Mouse (Mus musculus): ENCODE results near the gene C1d.
A peak's percentile ranks its signal among the peaks of the same experiment; 100 is the strongest.
"Not testable (repeated sequence)": the region's sequence is repeated elsewhere in the genome, so short reads cannot be mapped to it uniquely, and the experiment has no call there.

C1d gene

GRCm38 (mm10) chr11:17257443-17257842, at the start of gene C1d:
TSS of gene C1d (plus strand) at chr11:17257579.
- peak; percentile 96 for DNase-seq (ENCODE audit: low spot score)

GRCm38 (mm10) chr11:17211258-17212140, 45.9 kb upstream of the C1d start, which contains the start of gene Pno1:
TSS of gene Pno1 (minus strand) at chr11:17211568.
- peak; percentile 98 for DNase-seq (ENCODE audit: low spot score)

DNA sequence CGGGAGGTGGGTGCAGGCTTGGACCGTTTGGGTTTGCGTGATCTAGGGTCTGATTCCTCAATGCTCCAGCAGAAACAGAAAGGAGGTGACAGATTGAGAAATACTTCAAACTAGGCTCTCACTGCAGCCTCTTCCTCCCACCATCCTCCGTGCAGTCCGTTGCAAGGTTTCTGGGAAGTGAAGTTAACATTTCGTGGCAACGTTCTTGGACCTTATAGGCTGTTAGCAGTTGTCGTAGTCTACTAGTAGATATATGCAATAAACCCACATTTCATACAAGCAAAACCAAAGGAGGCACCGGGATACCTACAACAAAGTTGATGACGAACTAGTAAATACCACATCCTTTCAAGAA, 45.3 kb upstream of the C1d start:
- DNase-seq (ENCODE audit: low spot score), result no peak

DNA sequence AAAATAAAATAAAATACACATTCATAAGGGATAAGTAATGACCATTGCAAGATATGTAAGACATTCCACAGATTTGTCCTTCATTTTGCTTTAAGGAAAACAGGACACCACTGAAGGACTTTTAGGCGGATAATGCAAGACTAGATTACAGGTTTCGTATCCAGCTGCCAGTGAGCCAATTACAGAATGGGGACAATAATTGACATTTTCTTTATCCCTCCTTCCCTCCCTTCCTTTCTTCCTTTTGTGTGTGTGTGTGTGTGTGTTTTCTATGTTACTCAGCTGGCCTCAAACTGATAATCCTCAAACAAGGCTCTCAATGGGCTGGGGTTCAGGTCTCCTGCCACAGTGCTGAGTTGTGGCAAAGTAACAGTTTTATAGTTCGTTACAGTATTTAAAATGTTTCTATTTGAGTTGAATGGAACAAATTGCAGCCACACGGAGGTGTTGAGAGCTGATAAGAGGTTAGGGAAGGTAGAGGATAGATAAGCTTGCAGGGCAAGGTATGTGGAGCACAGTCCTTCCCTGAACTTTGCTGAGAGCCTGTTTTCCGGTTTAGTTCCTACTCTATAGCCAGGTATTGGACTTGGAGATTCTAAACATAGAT, 44.4 kb upstream of the C1d start:
- DNase-seq (ENCODE audit: low spot score), result no peak

GRCm38 (mm10) chr11:17215475-17215874, 41.9 kb upstream of the C1d start:
- no peak for DNase-seq (ENCODE audit: low spot score)

DNA sequence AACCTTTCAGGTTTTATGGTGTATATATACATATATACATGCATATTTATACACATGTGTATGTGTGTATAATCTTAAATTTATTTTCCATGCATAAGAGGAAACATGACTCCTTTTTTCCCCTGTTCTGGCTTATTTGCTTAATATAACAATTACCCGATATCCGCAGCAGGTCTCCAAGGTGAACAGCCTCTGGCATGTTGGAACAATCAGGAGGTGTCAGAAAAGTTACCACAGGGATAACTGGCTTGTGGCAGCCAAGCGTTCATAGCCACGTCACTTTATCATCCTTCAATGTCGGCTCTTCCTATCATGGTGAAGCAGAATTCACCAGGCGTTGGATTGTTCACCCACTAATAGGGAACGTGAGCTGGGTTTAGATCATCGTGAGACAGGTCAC, 36.3 kb upstream of the C1d start:
- no peak for DNase-seq (ENCODE audit: low spot score)

DNA sequence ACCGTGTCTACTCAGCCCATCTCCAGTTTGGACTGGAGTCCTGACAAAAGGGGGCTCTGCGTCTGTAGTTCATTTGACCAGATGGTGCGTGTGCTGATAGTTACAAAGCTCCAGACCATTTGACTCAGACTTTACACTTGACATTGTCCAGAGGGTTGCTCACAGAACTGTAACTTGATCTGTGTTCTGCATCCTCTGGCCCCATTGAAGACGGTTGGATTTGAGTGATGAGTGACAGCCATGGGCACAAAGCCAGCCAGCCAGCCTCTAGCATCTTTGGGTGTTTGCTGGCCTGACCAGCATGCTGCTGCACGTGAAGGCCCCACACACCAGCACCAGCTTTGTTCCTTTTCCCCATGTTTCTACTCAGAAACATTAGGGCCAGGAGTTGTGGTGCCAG, 24.6 kb upstream of the C1d start:
- DNase-seq (ENCODE audit: low spot score), result no peak

- DNase-seq (ENCODE audit: low spot score), result no peak
Measured at GRCm38 (mm10) chr11:17236449-17237037, 20.8 kb upstream of the C1d start.

DNA sequence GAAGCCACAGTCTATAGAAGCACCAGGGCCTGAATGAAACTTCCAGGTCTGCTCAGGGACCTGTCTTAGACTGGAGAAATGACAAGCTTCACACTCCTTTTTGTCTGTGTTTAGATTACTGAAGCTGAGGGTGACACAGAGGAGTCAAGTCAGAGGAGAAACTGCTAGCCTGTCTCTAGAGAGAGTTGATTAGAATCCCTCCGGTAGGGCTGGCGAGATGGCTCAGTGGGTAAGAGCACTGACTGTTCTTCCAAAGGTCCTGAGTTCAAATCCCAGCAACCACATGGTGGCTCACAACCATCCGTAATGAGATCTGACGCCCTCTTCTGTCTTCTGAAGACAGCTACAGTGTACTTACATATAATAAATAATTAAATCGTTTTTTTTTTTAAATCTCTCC, 18.8 kb upstream of the C1d start:
- not testable (repeated sequence) for DNase-seq (ENCODE audit: low spot score)

- DNase-seq (ENCODE audit: low spot score), result no peak
Measured at GRCm38 (mm10) chr11:17248715-17249114, 8.7 kb upstream of the C1d start.

DNA sequence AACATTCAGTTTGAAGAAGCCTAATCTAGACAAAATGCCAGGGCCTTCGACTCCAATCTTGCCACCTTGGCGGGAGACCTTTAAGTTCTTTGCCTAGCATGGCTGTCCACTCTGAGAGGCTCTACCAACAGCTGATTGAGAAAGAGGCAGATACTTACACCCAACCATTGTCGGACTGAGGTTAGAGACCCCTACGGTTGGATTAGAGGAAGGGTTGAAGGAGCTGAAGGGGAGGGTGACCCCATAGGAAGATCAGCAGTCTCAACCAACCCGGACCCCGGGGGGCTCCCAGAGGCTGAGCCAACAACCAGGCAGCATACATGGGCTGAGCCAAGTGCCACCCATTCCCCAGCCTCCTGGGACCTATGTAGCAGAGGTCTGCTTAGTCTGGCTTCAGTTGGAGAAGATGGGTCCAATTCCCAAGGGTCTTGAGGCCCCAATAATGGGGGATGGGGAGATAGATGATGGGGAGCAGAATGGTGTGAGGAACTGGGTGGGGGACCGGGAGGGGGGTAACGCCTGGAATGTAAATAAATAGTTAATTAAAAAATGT, 490 bp upstream of the C1d start:
- no peak for DNase-seq (ENCODE audit: low spot score)

- DNase-seq (ENCODE audit: low spot score), result peak; percentile 56
Measured at GRCm38 (mm10) chr11:17257861-17258260, 482 bp downstream of the C1d start.

GRCm38 (mm10) chr11:17267176-17267575, 9.8 kb downstream of the C1d start:
- no peak for DNase-seq (ENCODE audit: low spot score)

DNA sequence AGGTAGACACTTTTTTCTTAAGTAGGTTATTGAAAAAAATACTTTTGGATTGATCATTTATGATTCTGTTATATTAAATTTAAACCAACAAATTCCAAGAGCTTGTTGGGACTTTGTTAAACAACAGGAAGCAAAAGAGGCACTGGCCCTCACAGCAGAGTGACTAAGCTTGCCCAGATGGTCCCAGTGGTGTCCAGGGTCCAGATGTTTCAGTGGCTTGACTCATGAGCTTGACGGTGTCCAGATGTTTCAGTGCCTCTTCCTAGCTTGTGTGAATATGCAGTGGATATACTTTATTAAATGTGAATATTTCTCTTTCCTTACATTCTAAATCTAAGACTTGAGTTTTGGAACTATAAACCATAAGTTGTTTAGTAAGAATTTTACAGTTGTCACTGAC, 11.4 kb downstream of the C1d start:
- no peak for DNase-seq (ENCODE audit: low spot score)

DNA sequence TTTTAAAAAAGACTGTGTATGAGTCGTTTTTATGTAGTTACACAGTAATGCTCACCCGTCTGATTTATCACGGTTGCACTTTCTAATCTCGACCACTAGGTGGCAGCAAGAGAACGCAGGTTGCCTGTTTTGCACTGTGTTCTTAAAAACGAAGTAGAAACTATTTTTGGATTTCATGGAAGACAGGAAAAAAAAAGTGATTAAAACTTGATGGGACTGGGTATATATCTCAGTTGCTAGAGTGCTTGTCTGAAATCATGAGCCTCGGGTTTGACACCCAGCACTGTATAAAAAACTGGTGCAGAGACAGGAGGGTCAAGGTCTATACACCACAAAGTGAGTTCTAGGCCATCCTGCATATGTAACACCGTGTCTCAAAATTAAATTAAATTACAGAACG, 22.6 kb downstream of the C1d start:
- peak; percentile 79 for DNase-seq (ENCODE audit: low spot score)

DNA sequence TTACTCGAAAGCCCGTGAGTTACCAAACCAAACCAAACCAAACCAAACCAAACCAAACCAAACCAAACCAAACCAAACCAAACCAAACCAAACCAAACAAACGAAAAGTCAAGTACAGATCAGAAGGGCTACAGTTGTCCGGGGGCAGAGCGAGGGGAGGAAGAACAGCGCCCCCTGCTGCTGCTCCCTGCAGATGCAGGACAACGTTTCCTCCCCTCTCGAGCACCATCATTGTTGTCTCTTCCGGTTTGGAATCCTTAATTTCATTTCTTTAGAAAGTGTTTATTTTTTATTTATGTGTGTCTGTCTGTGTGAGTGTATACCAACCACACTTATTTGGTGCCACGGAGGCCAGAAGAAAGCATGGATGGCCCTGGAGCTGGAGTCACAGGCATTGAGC, 26.7 kb downstream of the C1d start:
- no peak for DNase-seq (ENCODE audit: low spot score)

- no peak for DNase-seq (ENCODE audit: low spot score)
Measured at GRCm38 (mm10) chr11:17288884-17289283, 31.5 kb downstream of the C1d start.

DNA sequence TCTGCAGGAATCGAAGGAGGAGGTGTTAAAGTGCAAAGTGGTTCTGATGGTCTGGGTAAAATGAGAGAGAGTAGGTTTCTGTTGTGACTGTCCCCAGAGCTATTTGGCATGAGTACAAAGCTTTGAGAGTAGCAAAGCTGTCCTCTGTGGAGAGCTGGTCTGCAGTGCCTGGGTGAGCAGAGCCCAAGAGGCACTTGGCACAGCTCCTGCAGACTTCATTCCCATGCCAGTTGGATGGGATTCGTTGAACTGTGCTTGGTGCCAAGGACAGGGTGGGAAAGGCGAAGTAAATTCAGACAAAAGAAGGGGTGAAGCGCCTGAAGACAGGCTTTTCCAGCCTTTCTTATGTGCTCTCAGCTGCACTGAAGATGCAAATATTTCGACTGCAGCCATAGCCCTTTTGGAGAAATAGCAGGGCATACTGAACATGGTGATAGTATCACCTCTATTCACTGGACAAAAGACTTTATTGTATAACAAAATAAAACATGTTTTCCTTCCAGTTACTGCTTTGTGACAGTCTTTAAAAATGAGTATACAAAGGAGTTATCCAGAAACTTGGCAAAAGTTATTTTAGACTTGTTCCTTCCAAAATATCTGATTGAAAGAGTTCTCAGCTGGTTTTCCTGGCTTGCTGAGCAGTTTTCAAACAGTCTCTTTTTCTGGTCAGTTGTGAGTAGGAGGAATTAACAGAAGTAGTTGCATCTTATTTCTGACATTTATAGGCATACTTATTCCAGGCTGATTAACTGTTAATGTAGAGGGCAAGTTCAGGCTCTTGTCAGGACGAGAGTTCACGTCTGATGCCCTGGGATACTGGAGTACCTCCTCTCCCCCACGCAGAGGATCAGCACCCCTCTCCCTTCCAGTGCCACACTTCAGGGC, 48.9 kb downstream of the C1d start:
- no peak for DNase-seq (ENCODE audit: low spot score)

DNA sequence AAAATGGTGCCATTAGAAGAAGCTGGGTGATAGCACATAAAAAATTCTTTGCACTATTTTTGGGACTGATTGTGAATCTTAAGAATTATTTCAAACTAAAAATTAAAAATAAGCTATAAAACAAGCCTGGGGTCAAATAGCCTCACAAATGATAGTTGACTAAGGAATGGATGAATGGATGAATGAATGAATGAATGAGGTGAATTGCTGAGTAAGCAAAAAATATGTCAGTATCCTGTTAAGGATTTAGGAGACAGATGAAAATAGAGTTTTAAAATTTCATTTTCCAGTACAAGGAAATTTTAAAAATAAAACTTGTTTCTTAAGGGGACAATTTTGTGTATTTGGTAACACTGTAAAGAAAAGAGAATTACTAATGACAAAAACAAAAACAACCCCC, 50.1 kb downstream of the C1d start:
- no peak for DNase-seq (ENCODE audit: low spot score)

Measured in retina, embryonic 14.5 days (tissue).